Mouse (Mus musculus) testis, postnatal 10 days (tissue): ENCODE data around the gene Hoxd4.

Source experiments
- DNase-seq: peaks from one replicate; pipeline ENCODE4 v3.0.0; 2021; ENCODE audit warnings: low spot score

Hoxd4 gene

GRCm38 (mm10) chr2:74692808-74693431, 18.8 kb upstream of the Hoxd4 start:
- no peak for DNase-seq

GRCm38 (mm10) chr2:74693432-74693827, 18.3 kb upstream of the Hoxd4 start:
- DNase-seq = no peak

- peak; percentile 75 for DNase-seq
Observed at GRCm38 (mm10) chr2:74694066-74694465, 17.7 kb upstream of the Hoxd4 start.

- no peak for DNase-seq
Observed at GRCm38 (mm10) chr2:74695383-74695782, 16.3 kb upstream of the Hoxd4 start.

- no peak for DNase-seq
Observed at GRCm38 (mm10) chr2:74695813-74696430, 15.8 kb upstream of the Hoxd4 start.

GRCm38 (mm10) chr2:74696442-74697335, 15.0 kb upstream of the Hoxd4 start:
- no peak for DNase-seq

- DNase-seq = peak; percentile 81
Observed at GRCm38 (mm10) chr2:74697567-74698121, 14.1 kb upstream of the Hoxd4 start, which contains the start of gene Hoxd9. TSS of gene Hoxd9 (plus strand) at chr2:74697727.

- DNase-seq = peak; percentile 64
Observed at GRCm38 (mm10) chr2:74698201-74699052, 13.3 kb upstream of the Hoxd4 start.

- no peak for DNase-seq
Observed at GRCm38 (mm10) chr2:74699053-74699430, 12.7 kb upstream of the Hoxd4 start.

- peak; percentile 65 for DNase-seq
Observed at GRCm38 (mm10) chr2:74699664-74700545, 11.8 kb upstream of the Hoxd4 start.

GRCm38 (mm10) chr2:74700546-74701112, 11.1 kb upstream of the Hoxd4 start:
- no peak for DNase-seq

GRCm38 (mm10) chr2:74701949-74702819, 9.5 kb upstream of the Hoxd4 start:
- peak; percentile 92 for DNase-seq

- peak; percentile 25 for DNase-seq
Observed at GRCm38 (mm10) chr2:74702820-74703219, 8.9 kb upstream of the Hoxd4 start.

- DNase-seq = peak; percentile 41
Observed at GRCm38 (mm10) chr2:74703317-74703716, 8.4 kb upstream of the Hoxd4 start.

GRCm38 (mm10) chr2:74703720-74704392, 7.9 kb upstream of the Hoxd4 start:
- peak; percentile 64 for DNase-seq

GRCm38 (mm10) chr2:74704393-74704998, 7.2 kb upstream of the Hoxd4 start, which contains the start of gene Hoxd8:
TSS of gene Hoxd8 (plus strand) at chr2:74704615.
- peak; percentile 89 for DNase-seq

- peak; percentile 60 for DNase-seq
Observed at GRCm38 (mm10) chr2:74704999-74705466, 6.7 kb upstream of the Hoxd4 start.
